Mouse (Mus musculus): Measurements from ENCODE around the gene Pold1.

- TF ChIP-seq CTCF (conservative IDR thresholded peaks at IDR 0.05; ENCODE audit: insufficient read depth, insufficient read length, low read depth, low read length), result no peak
- no peak for TF ChIP-seq POLR2A (IDR thresholded peaks at IDR 0.05; ENCODE audit: low read depth, low read length)
Measured at GRCm38 (mm10) chr7:44596996-44597538, 48.4 kb upstream of the Pold1 start.
